Mouse (Mus musculus) intestine, embryonic 16.5 days (tissue): Measurements from ENCODE around the gene Hivep3. TPM values are rescaled to one million over a fixed set of nuclear protein-coding genes. Genes with fewer than 3 reads are reported as not detected.
A peak's percentile ranks its signal among the peaks of the same experiment; 100 is the strongest.

Experiments
- ATAC-seq: fragments of 200-750 bp; cut with Nextera tagmentation; 2 replicates; pipeline ENCODE4 v1.8.0; 2017; ENCODE audit warnings: moderate TSS enrichment, moderate library complexity
- H3K27ac ChIP-seq: fragments of 300-500 bp; sonication (generic); 2 replicates; pipeline ENCODE4 v1.5.1; 2014; ENCODE audit warnings: mild to moderate bottlenecking, low read length
- H3K27me3 ChIP-seq: fragments of 300-500 bp; sonication (generic); replicated peaks from 2 replicates; pipeline ENCODE4 v1.6.1; 2014; ENCODE audit warnings: low read length, control low read depth, mixed read lengths; ENCODE audit not compliant: control insufficient read depth, insufficient read depth
- H3K36me3 ChIP-seq: fragments of 300-500 bp; sonication (generic); 2 replicates; pipeline ENCODE4 v1.6.1; 2014; ENCODE audit warnings: low read length, control low read depth; ENCODE audit not compliant: control insufficient read depth, insufficient read depth
- H3K4me1 ChIP-seq: fragments of 300-500 bp; sonication (generic); 2 replicates; pipeline ENCODE4 v1.6.1; 2014; ENCODE audit warnings: low read length, control low read depth, mixed read lengths; ENCODE audit not compliant: control insufficient read depth, insufficient read depth
- H3K4me2 ChIP-seq: fragments of 300-500 bp; sonication (generic); 2 replicates; pipeline ENCODE4 v1.6.1; 2014; ENCODE audit warnings: low read depth, low read length, control low read depth
- H3K4me3 ChIP-seq: fragments of 300-500 bp; sonication (generic); 2 replicates; pipeline ENCODE4 v1.5.1; 2014; ENCODE audit warnings: mild to moderate bottlenecking, low read length
- H3K9ac ChIP-seq: fragments of 300-500 bp; sonication (generic); 2 replicates; pipeline ENCODE4 v1.6.1; 2014; ENCODE audit warnings: low read depth, low read length
- H3K9me3 ChIP-seq: fragments of 300-500 bp; sonication (generic); 2 replicates; pipeline ENCODE4 v1.6.1; 2016; ENCODE audit warnings: low read length, control low read depth; ENCODE audit not compliant: control insufficient read depth
- WGBS: fragments of 180-500 bp; shearing (Covaris S2); extraction: QIAGEN DNeasy Blood & Tissue Kit; methylation state at CpG from one replicate; pipeline ENCODE4 v1.1.7; 2014; 5-methylcytosine and 5-hydroxymethylcytosine counted together
- polyA plus RNA-seq: library from polyadenylated mRNA; unstranded; fragments of >200 nt; fragmentation: Nextera tagmentation; extraction: Ambion mirVana; gene quantifications from 2 replicates; pipeline ENCODE4 v1.2.1, GENCODE M21; 2015

Gene Hivep3
- polyA plus RNA-seq, 1 experiment from 2014 or later: 4.4 TPM

GRCm38 (mm10) chr4:119807359-119807758, 73.8 kb downstream of the Hivep3 start:
- Histone ChIP-seq H3K4me2 (no peak overlapping the region), H3K27me3 (no peaks in the 10 kb centered on the region; the same call in 1 of the 2 replicates), H3K9ac (no peak overlapping the region), H3K27ac (no peak overlapping the region), H3K36me3 (no peaks in the 10 kb centered on the region), H3K4me3 (no peak overlapping the region), H3K9me3 (no peaks in the 10 kb centered on the region), H3K4me1 (no peaks in the 10 kb centered on the region)
- 51% methylated on average over 2 of the region's 2 CpGs for WGBS
- no peak for ATAC-seq

DNA sequence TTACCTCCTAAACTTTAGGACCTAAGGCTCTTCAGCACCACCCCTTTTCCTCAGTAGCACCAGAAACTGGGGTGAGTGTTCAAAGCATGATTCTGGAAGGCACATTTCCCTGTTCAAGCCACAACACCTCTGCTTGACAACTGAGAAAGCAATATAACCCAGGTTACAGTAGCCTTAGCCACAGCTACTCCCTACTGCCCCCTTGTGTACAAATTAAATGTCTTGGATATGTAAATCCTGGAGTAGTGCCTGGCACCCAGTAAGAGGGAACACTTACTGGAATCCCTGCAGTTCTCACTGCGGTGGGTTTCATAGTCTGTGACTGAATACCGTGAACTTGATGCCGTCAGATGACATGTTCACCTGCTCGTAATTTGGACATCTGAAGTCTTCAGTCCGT, 75.7 kb downstream of the Hivep3 start:
- WGBS: 38% methylated on average over 5 of the region's 5 CpGs
- no peak overlapping the region for H3K4me2 ChIP-seq
- no peaks in the 10 kb centered on the region for H3K4me1 ChIP-seq
- H3K27me3 ChIP-seq: peaks cover 2% of the 10 kb centered on the region; the same call in 1 of the 2 replicates
- H3K9ac ChIP-seq: no peak overlapping the region
- no peak overlapping the region for H3K27ac ChIP-seq
- H3K9me3 ChIP-seq: no peaks in the 10 kb centered on the region
- H3K36me3 ChIP-seq: no peaks in the 10 kb centered on the region
- H3K4me3 ChIP-seq: no peak overlapping the region
- ATAC-seq: no peak

DNA sequence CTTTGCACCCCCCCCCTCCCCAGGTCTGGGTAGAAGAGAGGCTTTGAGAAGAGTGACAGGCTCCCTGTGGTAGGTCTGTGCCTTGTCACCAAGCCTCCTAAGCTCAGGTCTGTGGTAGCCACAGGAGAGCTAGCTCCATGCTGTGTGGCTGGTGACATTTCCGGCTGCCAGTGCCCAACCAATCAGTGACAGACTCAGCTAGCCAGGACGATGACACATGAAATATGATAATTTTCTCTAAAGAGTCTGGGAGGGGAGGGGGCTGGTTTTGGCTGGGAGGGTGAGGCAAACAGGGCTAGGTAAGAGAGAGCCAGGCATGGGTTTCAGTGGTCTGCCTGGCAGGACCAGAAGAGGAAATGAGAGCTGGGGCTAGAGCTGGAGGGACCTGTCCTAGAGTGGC, 79.2 kb downstream of the Hivep3 start:
- H3K27me3 ChIP-seq: peaks cover 8% of the 10 kb centered on the region
- H3K4me1 ChIP-seq: peaks cover 19% of the 10 kb centered on the region; the same call in 1 of the 2 replicates
- WGBS: 15% methylated on average over 2 of the region's 2 CpGs
- H3K9me3 ChIP-seq: no peaks in the 10 kb centered on the region
- no peaks in the 10 kb centered on the region for H3K36me3 ChIP-seq
- no peak overlapping the region for H3K4me3 ChIP-seq
- no peak for ATAC-seq
- no peak overlapping the region for H3K9ac ChIP-seq
- no peak overlapping the region for H3K27ac ChIP-seq
- no peak overlapping the region for H3K4me2 ChIP-seq

DNA sequence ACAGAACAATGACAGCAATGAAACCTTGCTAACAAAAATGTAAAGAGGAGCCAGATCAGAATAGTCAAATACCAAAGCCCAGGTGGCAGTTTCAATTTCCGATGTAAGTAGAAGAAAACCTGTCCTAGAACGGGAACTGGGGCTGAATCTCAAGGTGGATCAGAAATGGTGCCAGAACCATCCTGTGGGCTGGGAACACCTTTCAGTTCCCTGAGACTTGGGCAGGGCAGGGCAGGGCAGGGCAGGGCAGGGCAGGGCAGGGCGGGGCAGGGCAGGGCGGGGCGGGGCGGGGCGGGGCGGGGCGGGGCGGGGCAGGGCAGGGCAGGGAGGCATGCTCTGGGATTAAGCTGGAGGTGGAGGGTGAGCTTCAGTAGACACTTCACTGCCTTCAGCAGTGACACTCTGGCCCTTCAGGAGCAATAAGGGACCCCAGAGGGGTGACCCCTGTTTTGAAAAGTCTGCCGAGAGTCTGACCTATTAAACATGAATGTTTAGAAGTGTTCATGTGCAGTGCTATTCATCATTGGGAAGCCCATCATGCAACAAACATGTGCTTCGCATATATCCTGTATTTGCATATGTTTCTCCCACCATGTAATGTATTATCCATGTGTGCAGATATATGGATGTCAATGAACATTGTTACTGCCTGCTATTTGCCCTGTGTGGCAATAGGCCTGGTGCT, 80.1 kb downstream of the Hivep3 start:
- H3K27me3 ChIP-seq: peaks cover 8% of the 10 kb centered on the region
- peak; percentile 41 for ATAC-seq
- no peaks in the 10 kb centered on the region for H3K9me3 ChIP-seq
- H3K9ac ChIP-seq: no peak overlapping the region
- peak overlapping the region; percentile 91; the same call in 1 of the 2 replicates for H3K4me2 ChIP-seq
- H3K4me3 ChIP-seq: peak overlapping the region; percentile 64; the same call in 1 of the 2 replicates
- WGBS: 15% methylated on average over 9 of the region's 12 CpGs
- no peaks in the 10 kb centered on the region for H3K36me3 ChIP-seq
- H3K4me1 ChIP-seq: peaks cover 19% of the 10 kb centered on the region; the same call in 1 of the 2 replicates
- no peak overlapping the region for H3K27ac ChIP-seq

- H3K9ac ChIP-seq: peak overlapping the region; percentile 70
- H3K4me3 ChIP-seq: peak overlapping the region; percentile 64
- H3K9me3 ChIP-seq: no peaks in the 10 kb centered on the region
- peaks cover 19% of the 10 kb centered on the region; the same call in 1 of the 2 replicates for H3K4me1 ChIP-seq
- peaks cover 8% of the 10 kb centered on the region for H3K27me3 ChIP-seq
- WGBS: 2% methylated on average over 47 of the region's 47 CpGs
- peak overlapping the region; percentile 91 for H3K4me2 ChIP-seq
- H3K27ac ChIP-seq: no peak overlapping the region
- no peaks in the 10 kb centered on the region for H3K36me3 ChIP-seq
- peak; percentile 55 for ATAC-seq
Measured at GRCm38 (mm10) chr4:119814185-119815132, 80.9 kb downstream of the Hivep3 start.

GRCm38 (mm10) chr4:119815133-119815792, 81.7 kb downstream of the Hivep3 start:
- peaks cover 19% of the 10 kb centered on the region; the same call in 1 of the 2 replicates for H3K4me1 ChIP-seq
- H3K4me2 ChIP-seq: peak overlapping the region; percentile 91
- H3K27me3 ChIP-seq: peaks cover 8% of the 10 kb centered on the region
- peak overlapping the region; percentile 70 for H3K9ac ChIP-seq
- no peak overlapping the region for H3K27ac ChIP-seq
- H3K36me3 ChIP-seq: no peaks in the 10 kb centered on the region
- no peaks in the 10 kb centered on the region for H3K9me3 ChIP-seq
- 17% methylated on average over 7 of the region's 7 CpGs for WGBS
- H3K4me3 ChIP-seq: peak overlapping the region; percentile 64
- no peak for ATAC-seq

GRCm38 (mm10) chr4:119815793-119816161, 82.2 kb downstream of the Hivep3 start:
- Histone ChIP-seq H3K36me3 (no peaks in the 10 kb centered on the region), H3K27ac (no peak overlapping the region), H3K4me1 (peaks cover 19% of the 10 kb centered on the region; the same call in 1 of the 2 replicates), H3K9me3 (no peaks in the 10 kb centered on the region), H3K9ac (no peak overlapping the region), H3K27me3 (peaks cover 8% of the 10 kb centered on the region; the same call in 1 of the 2 replicates), H3K4me2 (no peak overlapping the region), H3K4me3 (no peak overlapping the region)
- ATAC-seq: no peak

DNA sequence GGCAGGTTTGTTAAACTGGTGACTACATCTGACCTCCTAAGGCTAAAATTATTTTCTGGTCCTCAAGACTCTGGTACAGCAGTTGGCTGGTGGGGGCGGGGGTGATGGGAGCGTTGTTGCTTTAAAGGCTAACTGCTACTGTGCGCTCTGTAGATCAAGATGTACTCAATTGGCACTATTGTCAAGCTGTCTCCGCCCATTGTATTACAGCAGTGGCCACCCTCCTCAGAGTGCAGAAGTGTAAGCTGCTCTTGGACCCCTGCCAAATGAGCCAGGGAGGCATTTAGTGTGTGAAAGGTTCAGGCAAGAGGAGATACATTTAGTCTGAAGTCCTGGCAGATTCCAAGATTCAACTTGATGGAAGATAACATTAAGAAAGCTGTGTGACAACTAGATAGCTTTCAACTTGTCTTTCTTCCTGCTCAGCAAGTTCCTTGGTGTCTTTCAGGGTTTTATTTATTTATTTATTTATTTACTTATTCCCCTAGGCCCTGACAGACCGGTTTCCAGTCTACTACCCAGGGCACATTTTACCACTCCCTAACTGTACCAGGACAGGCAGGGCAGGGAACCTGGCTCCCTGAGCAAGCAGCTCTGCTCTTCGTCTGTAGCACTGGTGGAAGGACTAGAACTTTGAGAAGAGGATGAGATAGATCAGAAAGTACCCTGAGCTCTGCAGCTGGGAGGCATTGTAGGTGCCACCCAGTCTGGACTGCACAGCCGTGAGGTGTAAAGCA, 83.2 kb downstream of the Hivep3 start:
- Histone ChIP-seq H3K9ac (no peak overlapping the region), H3K4me2 (no peak overlapping the region), H3K9me3 (no peaks in the 10 kb centered on the region), H3K4me3 (no peak overlapping the region), H3K36me3 (no peaks in the 10 kb centered on the region), H3K27me3 (peaks cover 8% of the 10 kb centered on the region; the same call in 1 of the 2 replicates), H3K27ac (no peak overlapping the region), H3K4me1 (peaks cover 19% of the 10 kb centered on the region; the same call in 1 of the 2 replicates)
- peak; percentile 75 for ATAC-seq
- 35% methylated on average over 7 of the region's 7 CpGs for WGBS
